Mouse (Mus musculus) neural tube, embryonic 14.5 days (tissue): ENCODE data around the gene Lrrc47. TPM values are rescaled to one million over a fixed set of nuclear protein-coding genes. Genes with fewer than 3 reads are reported as not detected.

Experiments used
- ATAC-seq: fragments of 200-750 bp; cut with Nextera tagmentation; 2 replicates; pipeline ENCODE4 v1.8.0; 2017; ENCODE audit warnings: low read depth, mild to moderate bottlenecking, moderate TSS enrichment, moderate library complexity
- H3K27ac ChIP-seq: fragments of 300-500 bp; sonication (generic); 2 replicates; pipeline ENCODE4 v1.5.1; 2014; ENCODE audit warnings: low read depth, mild to moderate bottlenecking, control low read depth, low read length, moderate library complexity, mixed read lengths
- H3K27me3 ChIP-seq: fragments of 300-500 bp; sonication (generic); 2 replicates; pipeline ENCODE4 v1.6.1; 2014; ENCODE audit warnings: low read length; ENCODE audit not compliant: control insufficient read depth, insufficient read depth
- H3K36me3 ChIP-seq: fragments of 300-500 bp; sonication (generic); 2 replicates; pipeline ENCODE4 v1.6.1; 2014; ENCODE audit warnings: low read length, mixed read lengths; ENCODE audit not compliant: control insufficient read depth, insufficient read depth
- H3K4me1 ChIP-seq: fragments of 300-500 bp; sonication (generic); 2 replicates; pipeline ENCODE4 v1.6.1; 2014; ENCODE audit warnings: low read length; ENCODE audit not compliant: control insufficient read depth, insufficient read depth
- H3K4me2 ChIP-seq: fragments of 300-500 bp; sonication (generic); 2 replicates; pipeline ENCODE4 v1.6.1; 2014; ENCODE audit warnings: mild to moderate bottlenecking, low read depth, low read length, control low read depth
- H3K4me3 ChIP-seq: fragments of 300-500 bp; sonication (generic); 2 replicates; pipeline ENCODE4 v1.5.1; 2014; ENCODE audit warnings: low read depth, low read length, control low read depth, mixed read lengths
- H3K9ac ChIP-seq: fragments of 300-500 bp; sonication (generic); replicated peaks from 2 replicates; pipeline ENCODE4 v1.6.1; 2014; ENCODE audit warnings: low read depth, mild to moderate bottlenecking, control low read depth, low read length, mixed read lengths
- H3K9me3 ChIP-seq: fragments of 300-500 bp; sonication (generic); 2 replicates; pipeline ENCODE4 v1.6.1; 2016; ENCODE audit warnings: low read length; ENCODE audit not compliant: control insufficient read depth
- WGBS: fragments of 180-500 bp; shearing (Covaris S2); extraction: QIAGEN DNeasy Blood & Tissue Kit; methylation state at CpG from one replicate; pipeline ENCODE4 v1.1.7; 2014; 5-methylcytosine and 5-hydroxymethylcytosine counted together
- polyA plus RNA-seq: library from polyadenylated mRNA; unstranded; fragments of >200 nt; fragmentation: Nextera tagmentation; extraction: Ambion mirVana; gene quantifications from 2 replicates; pipeline ENCODE4 v1.2.1, GENCODE M21; 2014

Lrrc47 gene
- polyA plus RNA-seq, result 10.1 and 11.8 TPM in 2 replicates

DNA sequence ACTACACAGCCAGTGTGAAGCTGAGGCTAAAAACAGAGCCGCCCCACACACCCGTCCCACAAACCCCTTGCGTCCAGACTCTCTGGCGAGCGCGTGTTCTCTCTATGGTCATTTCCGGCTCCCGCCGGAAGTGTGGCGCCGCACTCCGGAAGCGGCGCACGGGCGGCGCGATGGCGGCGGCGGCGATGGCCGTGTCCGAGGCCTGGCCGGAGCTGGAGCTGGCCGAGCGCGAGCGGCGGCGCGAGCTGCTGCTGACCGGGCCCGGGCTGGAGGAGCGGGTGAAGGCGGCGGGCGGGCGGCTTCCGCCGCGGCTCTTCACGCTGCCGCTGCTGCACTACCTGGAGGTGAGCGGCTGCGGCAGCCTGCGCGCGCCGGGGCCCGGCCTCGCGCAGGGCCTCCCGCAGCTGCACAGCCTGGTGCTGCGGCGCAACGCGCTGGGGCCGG is at the start of gene Lrrc47:
TSS of gene Lrrc47 (plus strand) at position 86 of the 444 bp plus-strand sequence.
- Histone ChIP-seq H3K4me1 (peaks cover 15% of the 10 kb centered on the region), H3K27ac (peak within 1 kb of the TSS; percentile 44; the same call in 1 of the 2 replicates), H3K9me3 (no peaks in the 10 kb centered on the region), H3K9ac (peak within 1 kb of the TSS; percentile 82), H3K4me3 (peak within 1 kb of the TSS; percentile 66), H3K27me3 (no peaks in the 10 kb centered on the region), H3K4me2 (peak within 1 kb of the TSS; percentile 99), H3K36me3 (peaks cover 18% of the 10 kb centered on the region)
- ATAC-seq, result peak; percentile 96
- 1% methylated on average over 59 of the region's 59 CpGs for WGBS

DNA sequence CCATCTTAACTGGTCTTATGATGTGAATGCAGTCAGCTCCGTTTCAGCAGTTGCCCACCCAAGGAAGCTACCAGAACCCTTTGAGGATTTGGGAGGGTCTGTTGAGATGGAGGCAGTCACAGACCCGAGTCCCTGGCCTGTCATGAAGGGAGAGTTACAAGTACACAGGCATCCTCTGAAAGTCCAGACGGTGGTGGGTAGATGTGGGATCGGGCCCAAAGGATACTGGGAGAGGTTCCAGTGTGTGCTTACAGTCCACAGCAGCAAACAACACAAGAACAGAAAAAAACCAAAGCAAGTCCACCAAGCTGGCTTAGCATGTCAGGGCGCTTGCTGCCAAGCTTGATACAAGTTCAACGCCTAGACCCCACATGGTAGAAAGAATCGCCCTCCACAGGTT is 48.9 kb upstream of the Lrrc47 start:
- no peak overlapping the region for H3K27ac ChIP-seq
- H3K9me3 ChIP-seq, result no peaks in the 10 kb centered on the region
- no peak overlapping the region for H3K4me2 ChIP-seq
- WGBS, result 84% methylated on average over 7 of the region's 7 CpGs
- no peak for ATAC-seq
- H3K36me3 ChIP-seq, result peaks cover 42% of the 10 kb centered on the region
- H3K4me3 ChIP-seq, result no peak overlapping the region
- H3K9ac ChIP-seq, result no peak overlapping the region
- no peaks in the 10 kb centered on the region for H3K27me3 ChIP-seq
- peaks cover 11% of the 10 kb centered on the region for H3K4me1 ChIP-seq

DNA sequence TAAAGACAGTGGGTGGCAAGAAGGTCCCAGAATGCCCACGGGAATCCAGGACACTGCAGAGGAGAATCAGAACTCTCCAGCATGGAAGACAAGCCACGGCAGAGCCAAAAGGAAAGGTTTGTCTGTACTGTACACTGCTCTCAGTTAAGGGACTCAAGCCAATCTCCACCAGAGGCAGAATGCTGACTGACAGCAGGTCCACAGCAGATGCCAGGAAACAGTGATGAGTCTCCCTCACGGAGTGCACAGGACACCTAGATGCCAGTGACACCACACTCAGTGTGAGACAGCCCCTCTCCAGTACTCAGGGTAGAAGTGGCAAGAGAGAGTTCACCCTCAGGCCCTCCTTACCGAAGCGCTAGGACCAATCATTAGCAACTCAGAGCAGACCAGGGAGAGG is 44.9 kb upstream of the Lrrc47 start:
- H3K36me3 ChIP-seq, result peaks cover 45% of the 10 kb centered on the region

DNA sequence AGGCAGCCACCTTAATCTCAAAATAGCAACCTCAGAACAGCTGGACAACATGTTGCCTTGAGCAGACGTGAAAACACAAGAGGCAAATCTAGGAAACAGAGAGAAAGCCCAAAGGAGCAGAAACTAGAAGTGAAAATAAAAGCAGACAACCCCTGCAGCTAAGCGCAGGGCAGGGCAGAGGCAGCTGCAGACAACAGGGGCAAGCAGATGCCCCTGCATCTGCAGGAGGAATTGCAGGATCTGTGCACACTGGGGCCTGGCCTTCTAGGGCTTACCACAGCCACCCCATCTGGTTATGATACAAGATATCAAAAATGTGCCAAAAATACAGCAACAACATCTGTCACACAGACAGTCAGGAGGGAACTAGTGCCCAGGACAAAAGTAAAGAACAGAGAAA is 44.0 kb upstream of the Lrrc47 start:
- Histone ChIP-seq H3K9ac (no peak overlapping the region), H3K27ac (no peak overlapping the region), H3K9me3 (no peaks in the 10 kb centered on the region), H3K4me1 (no peaks in the 10 kb centered on the region), H3K36me3 (peaks cover 41% of the 10 kb centered on the region), H3K27me3 (no peaks in the 10 kb centered on the region), H3K4me3 (no peak overlapping the region), H3K4me2 (no peak overlapping the region)
- 87% methylated on average over 2 of the region's 2 CpGs for WGBS
- ATAC-seq, result no peak

More for the DNA sequence above, 44.9 kb upstream of the Lrrc47 start:
- Histone ChIP-seq H3K9ac (no peak overlapping the region), H3K9me3 (no peaks in the 10 kb centered on the region), H3K27me3 (no peaks in the 10 kb centered on the region), H3K4me1 (no peaks in the 10 kb centered on the region), H3K4me3 (no peak overlapping the region), H3K4me2 (no peak overlapping the region), H3K27ac (no peak overlapping the region)
- WGBS, result 88% methylated on average over 5 of the region's 5 CpGs
- no peak for ATAC-seq

DNA sequence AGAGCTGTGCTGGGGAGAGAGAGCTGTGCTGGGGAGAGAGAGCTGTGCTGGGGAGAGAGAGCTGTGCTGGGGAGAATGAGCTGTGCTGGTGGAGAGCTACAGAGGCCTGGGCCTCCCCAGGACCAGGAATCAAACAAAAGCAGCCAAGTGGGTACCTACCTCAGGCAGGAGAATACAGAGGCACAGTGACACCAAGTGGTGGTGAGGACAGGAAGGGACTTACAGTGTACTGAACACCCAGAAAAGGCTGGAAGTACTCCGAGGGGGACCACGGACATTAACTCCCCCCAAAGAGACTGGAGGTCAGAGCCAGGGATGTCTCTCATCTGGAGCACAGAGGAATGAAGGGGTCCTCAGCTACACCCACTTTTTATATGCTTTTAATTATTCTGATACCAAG is 43.5 kb upstream of the Lrrc47 start:
- H3K4me1 ChIP-seq, result no peaks in the 10 kb centered on the region
- no peaks in the 10 kb centered on the region for H3K27me3 ChIP-seq
- no peak overlapping the region for H3K9ac ChIP-seq
- H3K36me3 ChIP-seq, result peaks cover 41% of the 10 kb centered on the region
- no peak overlapping the region for H3K4me2 ChIP-seq
- no peak overlapping the region for H3K27ac ChIP-seq
- 80% methylated on average over 2 of the region's 2 CpGs for WGBS
- H3K9me3 ChIP-seq, result no peaks in the 10 kb centered on the region
- no peak for ATAC-seq
- H3K4me3 ChIP-seq, result no peak overlapping the region

DNA sequence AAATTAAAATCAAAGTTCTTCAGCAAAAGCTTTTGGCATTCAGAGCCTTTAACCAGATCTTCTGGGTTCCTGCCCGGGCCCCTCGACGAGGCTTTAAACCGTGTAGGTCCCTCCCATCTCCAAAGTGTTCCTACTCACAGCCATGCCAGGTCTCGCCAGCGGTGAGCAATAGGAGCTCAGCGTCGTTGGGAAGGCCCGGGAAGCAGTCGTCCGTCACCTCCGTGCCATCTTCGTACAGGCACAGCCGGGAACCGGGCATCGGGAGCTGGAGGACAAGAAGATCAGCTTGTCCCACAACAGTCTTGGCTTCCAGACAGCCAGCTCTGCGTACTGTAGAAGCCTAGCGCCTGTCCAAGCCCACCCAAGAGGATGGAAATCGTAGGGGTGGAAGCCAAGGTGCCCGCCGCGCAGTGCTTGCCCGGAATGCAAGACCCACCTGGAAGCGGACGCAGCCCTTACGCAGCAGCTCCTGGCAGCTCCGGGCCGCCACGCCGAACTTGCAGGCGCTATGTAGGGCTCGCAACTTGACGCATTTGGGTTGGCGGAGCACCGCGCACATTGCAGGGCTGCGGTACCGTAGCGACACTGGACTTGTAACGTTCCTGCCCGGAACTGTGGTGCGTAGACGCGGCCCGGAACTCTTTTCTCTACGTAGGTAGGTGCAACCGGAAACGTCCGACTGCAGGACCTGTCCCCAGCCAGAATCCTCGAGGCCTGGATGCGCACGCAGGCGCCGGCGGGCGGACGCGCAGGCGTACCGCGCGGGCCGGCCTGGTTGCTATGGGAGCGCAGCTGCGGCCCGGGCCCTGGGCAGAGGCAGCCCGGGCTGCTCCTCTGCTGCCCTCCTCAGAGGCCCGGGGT is 36.9 kb upstream of the Lrrc47 start, which contains the start of the genes Dffb and Cep104:
TSS of gene Dffb (minus strand) at position 696 of the 861 bp plus-strand sequence.
TSS of gene Cep104 (plus strand) at position 764 of the 861 bp plus-strand sequence.
- Histone ChIP-seq H3K27me3 (no peaks in the 10 kb centered on the region), H3K9ac (peak within 1 kb of the TSS; percentile 89), H3K36me3 (peaks cover 17% of the 10 kb centered on the region), H3K4me2 (peak within 1 kb of the TSS; percentile 67), H3K9me3 (no peaks in the 10 kb centered on the region), H3K27ac (peak within 1 kb of the TSS; percentile 80), H3K4me1 (peaks cover 10% of the 10 kb centered on the region), H3K4me3 (peak within 1 kb of the TSS; percentile 98)
- peak; percentile 99 for ATAC-seq
- WGBS, result 1% methylated on average over 68 of the region's 68 CpGs

DNA sequence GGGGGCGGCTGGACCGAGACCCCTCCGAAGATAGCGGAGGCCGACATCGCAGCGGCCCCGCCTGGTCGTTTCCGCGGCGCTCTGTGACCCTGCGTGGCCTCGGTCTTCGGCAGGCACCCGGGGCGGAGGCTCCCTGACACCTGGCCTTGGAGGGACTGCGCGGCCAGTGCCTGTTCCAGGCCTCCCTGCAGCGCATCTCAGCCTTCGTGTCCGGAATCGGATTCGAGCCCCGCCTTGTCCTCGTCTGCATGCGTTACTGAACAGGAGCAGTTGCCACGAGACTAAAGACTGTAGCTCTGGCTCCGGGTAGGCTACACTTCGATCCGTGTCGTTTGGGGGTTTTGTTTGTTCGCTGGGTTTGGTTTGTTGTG is 36.3 kb upstream of the Lrrc47 start:
- peak overlapping the region; percentile 89 for H3K9ac ChIP-seq
- under 1% methylated on average over 25 of the region's 33 CpGs for WGBS
- peaks cover 10% of the 10 kb centered on the region for H3K4me1 ChIP-seq
- no peaks in the 10 kb centered on the region for H3K9me3 ChIP-seq
- H3K36me3 ChIP-seq, result peaks cover 20% of the 10 kb centered on the region
- H3K4me2 ChIP-seq, result peak overlapping the region; percentile 67
- peak; percentile 65 for ATAC-seq
- no peaks in the 10 kb centered on the region for H3K27me3 ChIP-seq
- H3K27ac ChIP-seq, result peak overlapping the region; percentile 80
- peak overlapping the region; percentile 98 for H3K4me3 ChIP-seq

DNA sequence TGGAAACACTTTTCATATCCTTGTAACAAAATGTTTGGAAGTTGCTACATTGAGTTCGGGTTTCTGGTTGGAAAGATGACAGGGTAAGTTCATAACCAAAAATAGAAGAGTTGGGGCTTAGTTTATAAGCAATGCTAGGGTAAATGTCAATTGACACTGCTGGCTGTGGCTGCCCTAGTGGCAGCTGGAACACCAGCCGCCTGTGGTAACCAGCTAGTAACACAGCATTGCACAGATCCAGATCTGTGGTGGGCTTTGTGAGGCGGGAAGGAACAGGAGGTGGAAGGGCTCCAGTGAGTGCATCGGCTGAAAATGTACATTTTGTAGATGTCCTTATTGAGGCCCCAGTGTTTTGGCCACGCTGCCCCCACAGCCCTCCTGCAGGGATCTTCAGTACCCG is 35.8 kb upstream of the Lrrc47 start:
- peak overlapping the region; percentile 67 for H3K4me2 ChIP-seq
- H3K36me3 ChIP-seq, result peaks cover 20% of the 10 kb centered on the region
- H3K9me3 ChIP-seq, result no peaks in the 10 kb centered on the region
- peak overlapping the region; percentile 98 for H3K4me3 ChIP-seq
- 42% methylated on average over 6 of the region's 6 CpGs for WGBS
- ATAC-seq, result no peak
- peaks cover 10% of the 10 kb centered on the region for H3K4me1 ChIP-seq
- peak overlapping the region; percentile 89 for H3K9ac ChIP-seq
- no peaks in the 10 kb centered on the region for H3K27me3 ChIP-seq
- no peak overlapping the region for H3K27ac ChIP-seq

DNA sequence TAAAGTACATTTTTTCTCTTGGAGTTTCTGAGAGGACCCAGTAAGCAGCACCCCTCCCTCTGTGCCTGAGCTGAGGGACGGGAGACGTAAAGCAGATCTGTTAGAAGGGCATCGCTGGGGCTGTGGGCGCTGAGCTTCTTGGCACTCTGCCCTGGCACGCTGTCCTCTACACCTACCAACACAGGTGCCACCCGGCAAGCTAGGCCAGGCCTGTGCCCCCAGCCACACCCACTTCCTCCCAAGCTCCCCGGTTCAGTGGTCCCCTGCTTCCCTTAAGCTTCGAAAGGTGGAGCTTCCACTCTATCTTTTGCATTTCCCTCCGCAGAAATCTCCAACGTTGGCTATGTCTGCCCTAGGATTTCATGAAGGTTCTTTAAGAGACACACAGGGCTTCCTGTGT is 32.3 kb upstream of the Lrrc47 start:
- peaks cover 10% of the 10 kb centered on the region for H3K4me1 ChIP-seq
- WGBS, result 93% methylated on average over 10 of the region's 10 CpGs
- H3K4me2 ChIP-seq, result no peak overlapping the region
- peaks cover 38% of the 10 kb centered on the region for H3K36me3 ChIP-seq
- no peak overlapping the region for H3K27ac ChIP-seq
- no peak for ATAC-seq
- no peak overlapping the region for H3K9ac ChIP-seq
- no peaks in the 10 kb centered on the region for H3K27me3 ChIP-seq
- H3K9me3 ChIP-seq, result no peaks in the 10 kb centered on the region
- H3K4me3 ChIP-seq, result no peak overlapping the region
